Mouse (Mus musculus): ENCODE data around the gene Kcna6. TPM values are rescaled to one million over a fixed set of nuclear protein-coding genes. Genes with fewer than 3 reads are reported as not detected.
A peak's percentile ranks its signal among the peaks of the same experiment; 100 is the strongest.

The Kcna6 gene
- polyA plus RNA-seq, 1 experiment from 2014 or later, result 3.2 TPM

GRCm38 (mm10) chr6:126766552-126766951 lies 26.1 kb upstream of the Kcna6 start:
- Histone ChIP-seq H3K4me3 (replicated peaks) (no peak overlapping the region), H3K9ac (no peak overlapping the region), H3K36me3 (no peaks in the 10 kb centered on the region), H3K27ac (no peak overlapping the region), H3K4me2 (no peak overlapping the region), H3K9me3 (replicated peaks) (no peaks in the 10 kb centered on the region), H3K27me3 (no peaks in the 10 kb centered on the region), H3K4me1 (0 out of 2 replicates have a peak, but pooled peaks cover 8% of the 10 kb centered on the region)
- WGBS, result 59% methylated on average over 5 of the region's 5 CpGs
- ATAC-seq (replicated peaks; ENCODE audit: low FRiP score), result no peak

GRCm38 (mm10) chr6:126764563-126765091 lies 24.2 kb upstream of the Kcna6 start:
- Histone ChIP-seq H3K27ac (no peak overlapping the region), H3K36me3 (no peaks in the 10 kb centered on the region), H3K4me2 (no peak overlapping the region), H3K4me3 (replicated peaks) (no peak overlapping the region), H3K9me3 (replicated peaks) (no peaks in the 10 kb centered on the region), H3K9ac (no peak overlapping the region), H3K4me1 (0 out of 2 replicates have a peak, but pooled peaks cover 4% of the 10 kb centered on the region), H3K27me3 (no peaks in the 10 kb centered on the region)
- WGBS, result 81% methylated on average over 11 of the region's 11 CpGs
- no peak for ATAC-seq (replicated peaks; ENCODE audit: low FRiP score)

DNA sequence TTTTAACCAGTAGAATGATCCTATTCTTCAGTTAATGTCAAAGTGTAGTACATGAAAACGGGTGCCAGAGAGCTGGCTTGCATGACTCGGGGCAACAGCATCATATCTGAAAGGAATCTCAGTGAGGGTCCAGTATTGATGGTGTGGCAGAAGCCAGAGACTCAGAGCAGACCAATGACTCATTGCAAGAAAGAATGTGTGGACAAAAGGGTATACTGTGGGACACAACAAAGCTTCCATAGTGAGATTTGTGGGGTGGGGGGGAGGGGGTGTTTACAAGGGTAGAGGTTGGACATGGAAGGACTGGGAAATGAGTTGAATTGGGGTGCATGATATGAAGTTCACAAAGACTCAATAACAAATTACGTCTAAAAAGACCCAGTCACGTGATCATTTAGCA lies 20.9 kb upstream of the Kcna6 start:
- Histone ChIP-seq H3K4me3 (replicated peaks) (no peak overlapping the region), H3K4me1 (peaks cover 1% of the 10 kb centered on the region; the same call in 1 of the 2 replicates), H3K36me3 (no peaks in the 10 kb centered on the region), H3K27ac (no peak overlapping the region), H3K9me3 (replicated peaks) (no peaks in the 10 kb centered on the region), H3K4me2 (no peak overlapping the region), H3K27me3 (no peaks in the 10 kb centered on the region), H3K9ac (no peak overlapping the region)
- ATAC-seq (replicated peaks; ENCODE audit: low FRiP score), result no peak
- WGBS, result 83% methylated on average over 4 of the region's 4 CpGs

- peak overlapping the region; percentile 31; the same call in 1 of the 2 replicates for H3K4me2 ChIP-seq
- peak; percentile 63; the same call in 1 of the 2 replicates for ATAC-seq (replicated peaks; ENCODE audit: low FRiP score)
Observed at GRCm38 (mm10) chr6:126755729-126756411, 15.4 kb upstream of the Kcna6 start.

GRCm38 (mm10) chr6:126752520-126752919 lies 12.0 kb upstream of the Kcna6 start:
- Histone ChIP-seq H3K36me3 (no peaks in the 10 kb centered on the region), H3K4me2 (peak overlapping the region; percentile 46), H3K9me3 (replicated peaks) (no peaks in the 10 kb centered on the region), H3K9ac (no peak overlapping the region), H3K4me3 (replicated peaks) (0 out of 2 replicates have a peak overlapping the region, but pooled peaks have one; percentile 12), H3K4me1 (peaks cover 24% of the 10 kb centered on the region), H3K27me3 (0 out of 2 replicates have a peak, but pooled peaks cover 5% of the 10 kb centered on the region), H3K27ac (peak overlapping the region; percentile 51; the same call in 1 of the 2 replicates)
- ATAC-seq (replicated peaks; ENCODE audit: low FRiP score), result peak; percentile 37; the same call in 1 of the 2 replicates
- WGBS, result 22% methylated on average over 12 of the region's 12 CpGs

More at GRCm38 (mm10) chr6:126755729-126756411, 15.4 kb upstream of the Kcna6 start:
- Histone ChIP-seq H3K9ac (no peak overlapping the region), H3K4me1 (peaks cover 24% of the 10 kb centered on the region), H3K27me3 (0 out of 2 replicates have a peak, but pooled peaks cover 5% of the 10 kb centered on the region), H3K9me3 (replicated peaks) (no peaks in the 10 kb centered on the region), H3K4me3 (replicated peaks) (no peak overlapping the region), H3K27ac (no peak overlapping the region), H3K36me3 (no peaks in the 10 kb centered on the region)
- WGBS, result 14% methylated on average over 8 of the region's 8 CpGs

DNA sequence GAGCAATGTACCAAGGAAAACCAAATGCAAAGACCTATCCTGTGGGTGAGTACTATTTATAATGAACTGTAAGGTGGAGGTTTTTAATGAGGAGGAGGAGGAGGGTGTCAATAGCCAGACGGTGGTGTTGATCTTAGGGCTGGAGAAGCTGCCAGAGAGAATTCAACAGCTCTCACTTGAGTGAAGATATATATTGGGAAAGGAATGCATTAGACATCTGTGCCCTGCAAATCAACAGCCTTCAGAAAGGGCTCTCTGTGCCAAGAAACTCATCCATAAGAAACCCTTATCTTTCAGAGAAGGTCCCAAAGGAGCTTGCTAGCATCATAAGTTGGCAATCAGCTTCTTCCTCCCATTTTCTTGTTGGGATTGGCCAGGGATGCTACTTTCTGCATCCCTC lies 5.4 kb upstream of the Kcna6 start:
- H3K4me2 ChIP-seq, result no peak overlapping the region
- no peaks in the 10 kb centered on the region for H3K9me3 ChIP-seq (replicated peaks)
- no peak overlapping the region for H3K9ac ChIP-seq
- 21% methylated on average over 1 of the region's 1 CpGs for WGBS
- no peak for ATAC-seq (replicated peaks; ENCODE audit: low FRiP score)
- H3K36me3 ChIP-seq, result no peaks in the 10 kb centered on the region
- H3K27me3 ChIP-seq, result peaks cover 12% of the 10 kb centered on the region
- no peak overlapping the region for H3K4me3 ChIP-seq (replicated peaks)
- 0 out of 2 replicates have a peak, but pooled peaks cover 3% of the 10 kb centered on the region for H3K4me1 ChIP-seq
- H3K27ac ChIP-seq, result no peak overlapping the region

DNA sequence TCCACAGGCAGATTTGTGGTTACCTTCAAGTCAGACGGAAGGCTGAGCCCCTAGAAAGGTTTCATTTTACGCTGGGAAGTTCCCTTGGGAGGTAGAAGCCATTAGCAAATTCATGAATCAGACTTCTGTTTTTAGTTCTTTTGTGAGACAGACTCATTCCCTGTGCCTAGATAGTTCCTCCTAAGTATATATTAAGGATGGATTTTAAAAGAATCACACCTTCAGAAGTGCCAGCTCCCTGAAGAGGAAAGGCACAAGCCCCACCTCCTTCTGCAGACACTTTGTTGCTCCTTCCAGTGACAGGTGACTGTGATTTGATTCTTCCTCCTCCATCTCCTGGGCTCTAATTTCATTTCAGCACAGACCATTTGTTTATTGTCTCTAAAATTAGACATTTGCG lies 2.1 kb upstream of the Kcna6 start:
- no peak overlapping the region for H3K4me2 ChIP-seq
- no peaks in the 10 kb centered on the region for H3K9me3 ChIP-seq (replicated peaks)
- H3K9ac ChIP-seq, result no peak overlapping the region
- H3K36me3 ChIP-seq, result no peaks in the 10 kb centered on the region
- H3K4me1 ChIP-seq, result peaks cover 22% of the 10 kb centered on the region
- H3K27me3 ChIP-seq, result peaks cover 43% of the 10 kb centered on the region
- no peak overlapping the region for H3K4me3 ChIP-seq (replicated peaks)
- 44% methylated on average over 3 of the region's 3 CpGs for WGBS
- no peak overlapping the region for H3K27ac ChIP-seq
- ATAC-seq (replicated peaks; ENCODE audit: low FRiP score), result no peak

GRCm38 (mm10) chr6:126739326-126740210 lies 906 bp downstream of the Kcna6 start:
- Histone ChIP-seq H3K4me1 (peaks cover 19% of the 10 kb centered on the region), H3K9me3 (replicated peaks) (no peaks in the 10 kb centered on the region), H3K27me3 (peaks cover 52% of the 10 kb centered on the region), H3K4me3 (replicated peaks) (peak overlapping the region; percentile 59), H3K4me2 (peak overlapping the region; percentile 98), H3K9ac (peak overlapping the region; percentile 52), H3K36me3 (no peaks in the 10 kb centered on the region), H3K27ac (no peak overlapping the region)
- under 1% methylated on average over 67 of the region's 67 CpGs for WGBS
- ATAC-seq (replicated peaks; ENCODE audit: low FRiP score), result peak; percentile 47

- H3K4me2 ChIP-seq, result no peak overlapping the region
- ATAC-seq (replicated peaks; ENCODE audit: low FRiP score), result no peak
- peaks cover 50% of the 10 kb centered on the region for H3K27me3 ChIP-seq
- no peak overlapping the region for H3K4me3 ChIP-seq (replicated peaks)
- 75% methylated on average over 4 of the region's 4 CpGs for WGBS
- H3K9me3 ChIP-seq (replicated peaks), result no peaks in the 10 kb centered on the region
- H3K9ac ChIP-seq, result no peak overlapping the region
- H3K36me3 ChIP-seq, result no peaks in the 10 kb centered on the region
- H3K27ac ChIP-seq, result no peak overlapping the region
- H3K4me1 ChIP-seq, result peaks cover 19% of the 10 kb centered on the region
Observed at GRCm38 (mm10) chr6:126736996-126737395, 3.5 kb downstream of the Kcna6 start.

- no peak overlapping the region for H3K9ac ChIP-seq
- H3K27me3 ChIP-seq, result peaks cover 40% of the 10 kb centered on the region
- no peaks in the 10 kb centered on the region for H3K9me3 ChIP-seq (replicated peaks)
- peaks cover 19% of the 10 kb centered on the region for H3K4me1 ChIP-seq
- whole genome bisulfite sequencing, result 79% methylated on average over 3 of the region's 3 CpGs
- no peak overlapping the region for H3K4me3 ChIP-seq (replicated peaks)
- no peak overlapping the region for H3K27ac ChIP-seq
- no peak overlapping the region for H3K4me2 ChIP-seq
- ATAC-seq (replicated peaks; ENCODE audit: low FRiP score), result no peak
- H3K36me3 ChIP-seq, result no peaks in the 10 kb centered on the region
Observed at GRCm38 (mm10) chr6:126735806-126736205, 4.7 kb downstream of the Kcna6 start.

DNA sequence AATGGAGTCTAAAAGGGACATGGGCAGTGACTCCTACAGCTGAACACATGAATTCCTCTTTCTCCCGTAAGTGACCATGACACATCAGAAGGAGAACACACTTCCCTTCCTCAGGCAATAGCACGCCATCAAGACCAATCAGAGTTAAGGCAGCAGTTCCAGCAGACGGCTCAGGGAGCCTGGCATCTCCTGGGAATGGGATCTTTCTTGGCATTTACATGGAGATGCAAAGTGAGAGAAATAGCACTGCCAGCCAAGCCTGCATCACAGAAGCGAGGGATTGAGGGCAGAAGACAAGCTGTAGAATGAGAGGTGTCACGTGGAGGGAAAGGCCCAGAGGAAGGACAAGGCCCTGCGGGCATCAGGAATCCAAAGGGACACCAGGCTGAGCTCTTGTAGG lies 7.8 kb downstream of the Kcna6 start:
- no peak for ATAC-seq (replicated peaks; ENCODE audit: low FRiP score)
- Histone ChIP-seq H3K27me3 (peaks cover 9% of the 10 kb centered on the region), H3K27ac (no peak overlapping the region), H3K9ac (no peak overlapping the region), H3K9me3 (replicated peaks) (no peaks in the 10 kb centered on the region), H3K36me3 (no peaks in the 10 kb centered on the region), H3K4me2 (no peak overlapping the region), H3K4me3 (replicated peaks) (no peak overlapping the region), H3K4me1 (no peaks in the 10 kb centered on the region)
- WGBS, result 77% methylated on average over 6 of the region's 6 CpGs

GRCm38 (mm10) chr6:126728803-126729202 lies 11.7 kb downstream of the Kcna6 start:
- 85% methylated on average over 8 of the region's 8 CpGs for WGBS
- Histone ChIP-seq H3K9ac (no peak overlapping the region), H3K4me1 (no peaks in the 10 kb centered on the region), H3K36me3 (no peaks in the 10 kb centered on the region), H3K9me3 (replicated peaks) (no peaks in the 10 kb centered on the region), H3K27me3 (no peaks in the 10 kb centered on the region), H3K4me3 (replicated peaks) (no peak overlapping the region), H3K4me2 (no peak overlapping the region), H3K27ac (no peak overlapping the region)
- no peak for ATAC-seq (replicated peaks; ENCODE audit: low FRiP score)
